Mouse (Mus musculus) E14TG2a.4 (cell line): ENCODE data around the gene Prss36.
"Not testable (repeated sequence)": the region's sequence is repeated elsewhere in the genome, so short reads cannot be mapped to it uniquely, and the experiment has no call there.

Source experiments
- H3K27me3 ChIP-seq: 2 replicates; pipeline ENCODE4 v1.6.1; 2014; ENCODE audit warnings: low read length, control low read depth; ENCODE audit not compliant: insufficient read depth
- H3K36me3 ChIP-seq: 2 replicates; pipeline ENCODE4 v1.6.1; 2014; ENCODE audit warnings: low read length, control low read depth; ENCODE audit not compliant: insufficient read depth
- H3K4me1 ChIP-seq: replicated peaks from 2 replicates; pipeline ENCODE4 v1.6.1; 2014; ENCODE audit warnings: low read depth, low read length, control low read depth
- H3K4me3 ChIP-seq: replicated peaks from 2 replicates; pipeline ENCODE4 v1.5.1; 2014; ENCODE audit warnings: mild to moderate bottlenecking, low read length
- H3K9me3 ChIP-seq: 2 replicates; pipeline ENCODE4 v1.6.1; 2014; ENCODE audit warnings: low read length, control low read depth
- CTCF ChIP-seq: conservative IDR thresholded peaks from 2 replicates; pipeline ENCODE4 v1.5.1; 2014; ENCODE audit warnings: low read length
- NANOG ChIP-seq: IDR thresholded peaks from 2 replicates; pipeline ENCODE4 v1.6.1; 2014; ENCODE audit warnings: borderline replicate concordance, low read length, mixed read lengths
- POU5F1 ChIP-seq: IDR thresholded peaks from 2 replicates; pipeline ENCODE4 v1.6.1; 2014; ENCODE audit warnings: low read length, borderline replicate concordance

Gene Prss36

DNA sequence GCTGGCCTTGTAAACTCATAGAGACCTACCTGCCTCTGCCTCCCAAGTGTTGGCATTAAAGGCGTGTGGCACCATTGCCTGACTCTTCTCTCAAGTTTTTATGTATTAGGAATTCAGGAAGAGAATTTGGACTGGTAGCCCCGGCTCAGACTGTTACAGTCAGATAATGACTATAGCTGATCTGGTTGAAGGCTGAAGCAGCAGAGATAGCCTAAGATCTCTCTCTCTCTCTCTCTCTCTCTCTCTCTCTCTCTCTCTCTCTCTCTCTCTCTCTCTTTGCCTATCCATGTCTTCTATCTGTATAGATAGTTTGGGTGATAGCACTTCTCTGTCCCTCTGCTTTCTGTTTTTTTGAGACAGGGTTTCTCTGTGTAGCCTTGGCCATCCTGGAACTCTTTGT, 44.8 kb downstream of the Prss36 start:
- H3K36me3 ChIP-seq = peaks cover 20% of the 10 kb centered on the region

GRCm38 (mm10) chr7:127899997-127900396, 46.5 kb downstream of the Prss36 start:
- H3K36me3 ChIP-seq = peaks cover 2% of the 10 kb centered on the region
- no peaks in the 10 kb centered on the region for H3K27me3 ChIP-seq
- H3K4me1 ChIP-seq = peaks cover 50% of the 10 kb centered on the region
- H3K9me3 ChIP-seq = no peaks in the 10 kb centered on the region
- no peak overlapping the region for H3K4me3 ChIP-seq
- TF ChIP-seq CTCF (no peak), POU5F1 (no peak), NANOG (no peak)

More for the DNA sequence above, 44.8 kb downstream of the Prss36 start:
- Histone ChIP-seq H3K4me1 (peaks cover 49% of the 10 kb centered on the region), H3K9me3 (no peaks in the 10 kb centered on the region), H3K27me3 (no peaks in the 10 kb centered on the region), H3K4me3 (no peak overlapping the region)
- TF ChIP-seq NANOG (no peak), POU5F1 (no peak), CTCF (no peak)

- Histone ChIP-seq H3K27me3 (no peaks in the 10 kb centered on the region), H3K4me1 (peaks cover 55% of the 10 kb centered on the region), H3K36me3 (peaks cover 12% of the 10 kb centered on the region), H3K4me3 (no peak overlapping the region), H3K9me3 (no peaks in the 10 kb centered on the region)
- TF ChIP-seq NANOG (no peak), POU5F1 (no peak), CTCF (no peak)
Observed at GRCm38 (mm10) chr7:127898179-127898956, 48.2 kb downstream of the Prss36 start.

- Histone ChIP-seq H3K4me1 (peaks cover 55% of the 10 kb centered on the region), H3K27me3 (no peaks in the 10 kb centered on the region), H3K9me3 (no peaks in the 10 kb centered on the region), H3K36me3 (peaks cover 20% of the 10 kb centered on the region), H3K4me3 (no peak overlapping the region)
- TF ChIP-seq NANOG (no peak), CTCF (no peak), POU5F1 (no peak)
Observed at GRCm38 (mm10) chr7:127897542-127897941, 49.0 kb downstream of the Prss36 start.

- H3K4me3 ChIP-seq = peak overlapping the region; percentile 92
- H3K9me3 ChIP-seq = no peaks in the 10 kb centered on the region
- peaks cover 55% of the 10 kb centered on the region for H3K4me1 ChIP-seq
- TF ChIP-seq CTCF (peak; percentile 95), NANOG (no peak), POU5F1 (no peak)
- H3K27me3 ChIP-seq = no peaks in the 10 kb centered on the region
- peaks cover 32% of the 10 kb centered on the region for H3K36me3 ChIP-seq
Observed at GRCm38 (mm10) chr7:127896384-127896783, 50.1 kb downstream of the Prss36 start.

- not testable (repeated sequence) for H3K9me3 ChIP-seq, H3K27me3 ChIP-seq
- Histone ChIP-seq H3K4me1 (peaks cover 59% of the 10 kb centered on the region), H3K4me3 (peak overlapping the region; percentile 92), H3K36me3 (peaks cover 36% of the 10 kb centered on the region)
Observed at GRCm38 (mm10) chr7:127895891-127896290, 50.6 kb downstream of the Prss36 start.

GRCm38 (mm10) chr7:127895442-127895841, 51.1 kb downstream of the Prss36 start, which contains the start of the genes Gm21974 and Vkorc1:
Gene Gm21974 (minus strand): TSS chr7:127895454.
Gene Vkorc1 (minus strand): TSS chr7:127895617.
- peaks cover 63% of the 10 kb centered on the region for H3K4me1 ChIP-seq
- peak within 1 kb of the TSS; percentile 92 for H3K4me3 ChIP-seq
- H3K36me3 ChIP-seq = peaks cover 41% of the 10 kb centered on the region
- H3K27me3 ChIP-seq = no peaks in the 10 kb centered on the region
- no peaks in the 10 kb centered on the region for H3K9me3 ChIP-seq
- TF ChIP-seq CTCF (no peak), NANOG (peak; percentile 14; the same call in 1 of the 2 replicates), POU5F1 (no peak)

GRCm38 (mm10) chr7:127894480-127894879, 52.0 kb downstream of the Prss36 start:
- H3K9me3 ChIP-seq = no peaks in the 10 kb centered on the region
- H3K27me3 ChIP-seq = no peaks in the 10 kb centered on the region
- no peak for TF ChIP-seq NANOG
- TF ChIP-seq POU5F1 = no peak
- no peak for TF ChIP-seq CTCF
- peak overlapping the region; percentile 92 for H3K4me3 ChIP-seq
- H3K4me1 ChIP-seq = peaks cover 59% of the 10 kb centered on the region
- peaks cover 51% of the 10 kb centered on the region for H3K36me3 ChIP-seq

DNA sequence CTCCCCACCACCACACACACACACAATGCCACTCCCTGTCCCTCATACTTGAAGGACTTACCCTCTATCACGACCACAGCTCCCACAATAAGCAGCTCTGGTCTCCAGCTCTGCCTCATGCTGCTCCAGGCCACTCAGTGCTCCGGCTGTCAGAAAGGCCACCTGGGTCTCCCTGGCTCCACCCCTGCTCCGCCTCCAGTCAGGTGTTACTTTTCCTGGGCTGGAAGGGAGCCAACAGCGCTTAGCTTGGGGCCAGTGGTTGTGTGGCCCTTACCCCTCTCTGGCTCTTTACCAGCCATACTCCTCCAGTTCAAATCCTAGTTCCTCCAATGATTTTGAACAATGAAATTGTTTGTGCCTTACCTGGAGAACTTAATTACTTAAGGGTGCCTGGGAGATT, 55.7 kb downstream of the Prss36 start, which contains the start of gene Prss53:
TSS of gene Prss53 (minus strand) at position 173 of the 400 bp plus-strand sequence.
- H3K27me3 ChIP-seq = no peaks in the 10 kb centered on the region
- H3K4me1 ChIP-seq = peaks cover 62% of the 10 kb centered on the region
- H3K4me3 ChIP-seq = no peak within 1 kb of the TSS
- no peaks in the 10 kb centered on the region for H3K9me3 ChIP-seq
- H3K36me3 ChIP-seq = peaks cover 87% of the 10 kb centered on the region
- TF ChIP-seq POU5F1 (no peak), NANOG (no peak), CTCF (no peak)
